Mouse (Mus musculus) adrenal gland, postnatal 25 days (tissue): ENCODE results near the gene Bcl10. TPM values are rescaled to one million over a fixed set of nuclear protein-coding genes. Genes with fewer than 3 reads are reported as not detected.
A peak's percentile ranks its signal among the peaks of the same experiment; 100 is the strongest.
"Not testable (repeated sequence)": the region's sequence is repeated elsewhere in the genome, so short reads cannot be mapped to it uniquely, and the experiment has no call there.

Experiments used
- DNase-seq: peaks from one replicate; pipeline ENCODE4 v3.0.0; 2021; ENCODE audit warnings: mixed read lengths
- total RNA-seq: library from RNA; stranded (reverse); gene quantifications from 2 replicates; pipeline ENCODE4 v1.2.3, GENCODE M21; 2021

Gene Bcl10
- total RNA-seq, 1 experiment from 2014 or later: 25.1 TPM

DNA sequence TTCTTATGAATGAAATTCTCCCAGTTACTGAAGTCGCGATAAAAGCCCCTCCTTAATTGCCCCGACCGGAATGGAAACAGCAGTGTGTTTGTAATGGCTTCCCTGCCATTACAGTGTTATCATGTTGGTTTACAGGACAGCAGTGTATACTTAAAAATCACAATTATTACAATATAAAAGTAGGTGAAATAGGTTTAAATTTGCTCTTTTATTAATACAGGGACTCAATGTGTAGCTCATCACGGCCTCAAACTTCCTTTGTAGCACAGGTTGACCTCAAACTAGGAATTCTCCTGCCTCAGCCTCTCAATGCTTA is 28.2 kb downstream of the Bcl10 start:
- no peak for DNase-seq

- DNase-seq: peak; percentile 24
Measured at GRCm38 (mm10) chr3:145951287-145952165, 28.9 kb downstream of the Bcl10 start.

DNA sequence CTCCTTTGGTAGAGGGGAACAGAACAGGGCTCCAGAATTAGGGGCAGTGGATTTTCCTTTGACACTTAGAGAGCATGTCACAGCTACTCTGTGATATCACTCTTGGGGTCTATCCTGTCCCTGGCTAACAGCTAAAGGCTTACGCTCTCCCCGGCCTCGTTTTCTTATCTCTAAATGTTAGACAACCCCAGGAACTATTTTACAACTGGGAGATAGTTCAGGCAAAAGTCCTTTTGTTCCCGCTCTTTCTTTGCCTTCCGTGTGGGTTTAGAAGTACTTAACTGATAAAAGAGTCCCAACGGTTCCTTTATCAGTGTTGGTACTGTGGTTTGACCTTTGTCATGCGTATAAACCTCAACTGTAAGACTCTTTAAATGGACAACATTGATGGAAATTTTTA is 30.3 kb downstream of the Bcl10 start:
- no peak for DNase-seq

DNA sequence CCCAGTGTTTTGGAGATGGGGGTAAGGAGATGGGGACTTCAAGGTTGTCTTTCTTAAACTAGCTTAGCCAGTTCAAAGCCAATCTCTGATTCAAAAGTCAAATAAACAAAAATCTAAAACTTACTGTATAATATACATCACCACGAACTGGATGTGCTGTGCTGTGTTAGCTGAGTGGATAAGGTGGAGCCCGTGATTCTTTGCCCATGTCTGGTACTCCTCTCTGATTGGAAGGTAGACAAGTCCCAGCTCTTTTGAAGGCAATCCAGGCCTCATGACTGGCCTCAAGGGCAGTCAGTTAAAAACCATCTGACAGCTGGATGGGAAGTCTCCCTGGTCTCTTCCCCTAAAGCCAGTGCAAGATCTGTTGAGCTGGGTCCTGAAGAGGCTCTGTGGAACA is 30.8 kb downstream of the Bcl10 start:
- DNase-seq: no peak

GRCm38 (mm10) chr3:145959824-145960223 is 37.2 kb downstream of the Bcl10 start:
- no peak for DNase-seq

DNA sequence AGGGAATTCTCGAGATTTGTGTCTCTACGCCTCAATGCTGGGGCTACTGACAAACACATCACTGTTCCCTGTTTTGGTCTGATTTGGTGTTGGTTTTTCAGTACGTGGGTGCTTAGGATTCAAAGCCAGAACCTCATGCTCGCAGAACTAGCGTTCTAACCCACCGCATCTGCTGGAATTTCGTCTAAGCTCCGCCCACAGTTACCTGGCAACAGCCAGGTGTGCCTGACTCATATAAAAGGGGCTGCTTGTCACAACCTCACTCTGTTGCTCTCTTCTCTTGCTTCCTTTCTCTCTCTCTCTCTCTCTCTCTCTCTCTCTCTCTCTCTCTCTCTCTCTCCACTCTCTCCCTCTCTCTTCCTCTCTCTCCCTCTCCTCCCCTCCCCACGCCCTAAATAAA is 39.8 kb downstream of the Bcl10 start:
- DNase-seq: no peak

GRCm38 (mm10) chr3:145963101-145964017 is 40.8 kb downstream of the Bcl10 start:
- DNase-seq: no peak

DNA sequence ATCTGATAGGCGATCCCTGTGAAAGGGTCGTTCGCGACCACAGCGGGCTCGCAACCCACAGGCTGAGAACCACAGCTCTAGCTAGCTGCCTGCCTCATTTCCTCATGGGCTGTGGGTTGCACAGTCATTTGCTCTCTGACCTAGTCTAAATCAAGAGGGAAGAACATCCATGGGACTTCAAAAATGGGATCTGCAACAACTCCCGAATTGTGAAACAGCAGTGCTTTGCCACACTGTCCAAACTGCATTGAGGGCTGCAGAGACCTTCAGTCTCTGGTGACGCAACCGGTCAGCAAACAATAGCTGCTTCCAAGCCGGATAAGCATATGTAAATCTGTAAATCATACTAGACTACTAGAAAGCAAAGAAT is 41.4 kb downstream of the Bcl10 start:
- no peak for DNase-seq

- DNase-seq: no peak
Measured at GRCm38 (mm10) chr3:145964473-145964872, 41.9 kb downstream of the Bcl10 start.

DNA sequence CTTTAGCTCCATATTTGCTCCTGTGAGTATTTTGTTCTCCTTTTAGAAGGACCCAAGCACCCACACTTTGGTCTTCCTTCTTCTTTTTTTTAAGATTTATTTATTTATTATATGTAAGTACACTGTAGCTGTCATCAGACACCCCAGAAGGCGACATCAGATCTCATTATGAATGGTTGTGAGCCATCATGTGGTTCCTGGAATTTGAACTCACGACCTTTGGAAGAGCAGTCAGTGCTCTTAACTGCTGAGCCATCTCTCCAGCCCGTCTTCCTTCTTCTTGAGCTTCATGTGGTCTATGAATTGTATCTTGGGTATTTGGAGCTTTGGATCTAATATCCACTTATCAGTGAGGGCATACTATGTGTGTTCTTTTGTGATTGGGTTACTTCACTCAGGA is 43.0 kb downstream of the Bcl10 start:
- not testable (repeated sequence) for DNase-seq

- no peak for DNase-seq
Measured at GRCm38 (mm10) chr3:145966806-145967205, 44.2 kb downstream of the Bcl10 start.

DNA sequence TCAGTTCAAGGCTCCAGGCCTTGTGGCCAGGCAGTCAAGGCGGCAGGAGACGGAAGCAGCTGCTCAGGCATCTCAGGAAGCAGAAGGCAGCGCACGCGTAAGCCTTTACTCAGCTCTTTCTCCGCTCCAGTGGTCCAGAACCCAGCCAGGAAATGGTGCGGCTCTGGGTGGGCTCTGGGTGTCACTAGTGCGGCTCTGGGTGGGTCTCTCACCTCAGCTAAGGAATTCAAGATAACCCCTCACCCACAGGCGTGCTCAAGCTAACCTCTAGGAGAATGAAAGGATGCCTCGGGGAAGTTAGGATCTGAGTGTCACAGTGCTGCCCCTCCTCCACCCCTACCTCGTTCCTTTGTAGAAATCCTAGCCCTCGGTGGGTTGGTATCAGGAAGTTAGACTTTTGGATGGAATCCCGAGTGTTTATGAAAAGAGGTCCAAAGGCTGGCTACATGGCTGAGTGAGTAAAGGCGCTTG is 46.5 kb downstream of the Bcl10 start:
- DNase-seq: no peak

- no peak for DNase-seq
Measured at GRCm38 (mm10) chr3:145971501-145971900, 48.9 kb downstream of the Bcl10 start.

DNA sequence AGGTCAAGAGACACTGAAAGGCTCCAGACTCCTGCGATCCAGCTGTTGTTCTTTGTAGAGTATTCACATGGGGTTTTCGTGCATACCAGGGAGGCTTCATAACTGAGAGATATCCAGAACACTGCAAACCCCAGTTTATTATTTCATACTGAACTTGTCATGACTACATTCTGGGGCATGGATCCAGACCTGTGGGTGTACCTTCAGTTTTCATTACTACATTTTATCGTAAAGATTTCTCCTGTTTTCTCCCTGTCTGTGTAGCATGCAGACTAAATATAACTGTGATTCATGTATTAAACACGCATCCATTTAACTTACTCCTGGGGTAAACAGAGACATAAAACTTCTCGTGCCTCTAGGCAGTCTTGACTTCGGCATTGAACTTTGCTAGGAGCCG is 52.4 kb downstream of the Bcl10 start:
- DNase-seq: no peak

Other genes starting within 250 kb of the Bcl10 start
- 1.5 and 1.6 TPM in 2 replicates for gene Ddah1, start 164.1 kb upstream of the Bcl10 start, total RNA-seq
- 23.7 and 28.7 TPM in 2 replicates for gene 2410004B18Rik, start 15.2 kb downstream of the Bcl10 start, total RNA-seq
- gene Syde2, start 65.1 kb downstream of the Bcl10 start, total RNA-seq: 7.9 and 9.2 TPM in 2 replicates
- gene Wdr63, start 185.3 kb downstream of the Bcl10 start, total RNA-seq: not detected in 2 replicates
- gene Mcoln3, start 194.6 kb downstream of the Bcl10 start, total RNA-seq: not detected in 2 replicates
- not detected in 2 replicates for gene Mcoln2, start 227.0 kb downstream of the Bcl10 start, total RNA-seq